Mouse (Mus musculus): ENCODE measurements around the gene Zfp36. TPM values are rescaled to one million over a fixed set of nuclear protein-coding genes. Genes with fewer than 3 reads are reported as not detected.

Zfp36 gene
- polyA plus RNA-seq, 1 experiment from 2014 or later, result 18.6 TPM

- Histone ChIP-seq H3K27ac (peak overlapping the region; percentile 98), H3K9me3 (replicated peaks; ENCODE audit: low read length) (no peaks in the 10 kb centered on the region), H3K27me3 (ENCODE audit: insufficient read depth, low read length) (no peaks in the 10 kb centered on the region), H3K4me2 (ENCODE audit: low read length) (peak overlapping the region; percentile 95), H3K9ac (ENCODE audit: low read depth, low read length) (peak overlapping the region; percentile 93), H3K36me3 (ENCODE audit: insufficient read depth, low read length) (peaks cover 8% of the 10 kb centered on the region; the same call in 1 of the 2 replicates), H3K4me1 (replicated peaks; ENCODE audit: insufficient read depth, low read length) (peaks cover 34% of the 10 kb centered on the region), H3K4me3 (replicated peaks; ENCODE audit: low read depth, low read length) (peak overlapping the region; percentile 79)
- DNase-seq (ENCODE audit: low spot score), result no peak
- WGBS, result 50% methylated on average over 18 of the region's 18 CpGs
- ATAC-seq (replicated peaks; ENCODE audit: low FRiP score, low read depth), result no peak
- peak; percentile 4; the same call in 1 of the 2 replicates for TF ChIP-seq CTCF (IDR thresholded peaks at IDR 0.05; ENCODE audit: low read depth)
Measured at GRCm38 (mm10) chr7:28377190-28378065, 2.6 kb downstream of the Zfp36 start.

- H3K9ac ChIP-seq (ENCODE audit: low read depth, low read length), result peak overlapping the region; percentile 46
- peak; percentile 85 for DNase-seq (ENCODE audit: low spot score)
- peaks cover 8% of the 10 kb centered on the region; the same call in 1 of the 2 replicates for H3K36me3 ChIP-seq (ENCODE audit: insufficient read depth, low read length)
- H3K27me3 ChIP-seq (ENCODE audit: insufficient read depth, low read length), result no peaks in the 10 kb centered on the region
- H3K4me2 ChIP-seq (ENCODE audit: low read length), result peak overlapping the region; percentile 95
- H3K4me1 ChIP-seq (replicated peaks; ENCODE audit: insufficient read depth, low read length), result peaks cover 26% of the 10 kb centered on the region
- no peaks in the 10 kb centered on the region for H3K9me3 ChIP-seq (replicated peaks; ENCODE audit: low read length)
- peak; percentile 16 for ATAC-seq (replicated peaks; ENCODE audit: low FRiP score, low read depth)
- WGBS, result 2% methylated on average over 30 of the region's 30 CpGs
- H3K4me3 ChIP-seq (replicated peaks; ENCODE audit: low read depth, low read length), result peak overlapping the region; percentile 79
- H3K27ac ChIP-seq, result peak overlapping the region; percentile 98
- no peak for TF ChIP-seq CTCF (IDR thresholded peaks at IDR 0.05; ENCODE audit: low read depth)
Measured at GRCm38 (mm10) chr7:28376011-28376771, 3.9 kb downstream of the Zfp36 start.

- DNase-seq (ENCODE audit: low spot score) (peak; percentile 99), ATAC-seq (replicated peaks; ENCODE audit: low FRiP score, low read depth) (peak; percentile 33)
- Histone ChIP-seq H3K27me3 (ENCODE audit: insufficient read depth, low read length) (no peaks in the 10 kb centered on the region), H3K9ac (ENCODE audit: low read depth, low read length) (peak overlapping the region; percentile 56), H3K4me3 (replicated peaks; ENCODE audit: low read depth, low read length) (peak overlapping the region; percentile 79), H3K4me1 (replicated peaks; ENCODE audit: insufficient read depth, low read length) (peaks cover 18% of the 10 kb centered on the region), H3K9me3 (replicated peaks; ENCODE audit: low read length) (no peaks in the 10 kb centered on the region), H3K4me2 (ENCODE audit: low read length) (peak overlapping the region; percentile 95), H3K27ac (peak overlapping the region; percentile 98), H3K36me3 (ENCODE audit: insufficient read depth, low read length) (peaks cover 8% of the 10 kb centered on the region; the same call in 1 of the 2 replicates)
- TF ChIP-seq CTCF (IDR thresholded peaks at IDR 0.05; ENCODE audit: low read depth), result no peak; the same call in 1 of the 2 replicates
- WGBS, result under 1% methylated on average over 31 of the region's 36 CpGs
Measured at GRCm38 (mm10) chr7:28375176-28375921, 4.7 kb downstream of the Zfp36 start.

GRCm38 (mm10) chr7:28374647-28375046 is 5.4 kb downstream of the Zfp36 start:
- peaks cover 22% of the 10 kb centered on the region; the same call in 1 of the 2 replicates for H3K4me1 ChIP-seq (replicated peaks; ENCODE audit: insufficient read depth, low read length)
- peaks cover 8% of the 10 kb centered on the region; the same call in 1 of the 2 replicates for H3K36me3 ChIP-seq (ENCODE audit: insufficient read depth, low read length)
- H3K27me3 ChIP-seq (ENCODE audit: insufficient read depth, low read length), result no peaks in the 10 kb centered on the region
- TF ChIP-seq CTCF (IDR thresholded peaks at IDR 0.05; ENCODE audit: low read depth), result no peak
- 68% methylated on average over 10 of the region's 10 CpGs for WGBS
- H3K4me2 ChIP-seq (ENCODE audit: low read length), result 0 out of 2 replicates have a peak overlapping the region, but pooled peaks have one; percentile 95
- peak overlapping the region; percentile 98 for H3K27ac ChIP-seq
- H3K4me3 ChIP-seq (replicated peaks; ENCODE audit: low read depth, low read length), result 0 out of 2 replicates have a peak overlapping the region, but pooled peaks have one; percentile 79
- no peak for ATAC-seq (replicated peaks; ENCODE audit: low FRiP score, low read depth)
- no peak overlapping the region; the same call in 1 of the 2 replicates for H3K9ac ChIP-seq (ENCODE audit: low read depth, low read length)
- no peaks in the 10 kb centered on the region for H3K9me3 ChIP-seq (replicated peaks; ENCODE audit: low read length)
- DNase-seq (ENCODE audit: low spot score), result no peak

GRCm38 (mm10) chr7:28373891-28374495 is 6.1 kb downstream of the Zfp36 start:
- DNase-seq (ENCODE audit: low spot score) (no peak), ATAC-seq (replicated peaks; ENCODE audit: low FRiP score, low read depth) (no peak)
- Histone ChIP-seq H3K9me3 (replicated peaks; ENCODE audit: low read length) (no peaks in the 10 kb centered on the region), H3K4me3 (replicated peaks; ENCODE audit: low read depth, low read length) (no peak overlapping the region), H3K36me3 (ENCODE audit: insufficient read depth, low read length) (peaks cover 8% of the 10 kb centered on the region; the same call in 1 of the 2 replicates), H3K4me2 (ENCODE audit: low read length) (no peak overlapping the region), H3K27ac (peak overlapping the region; percentile 98), H3K9ac (ENCODE audit: low read depth, low read length) (no peak overlapping the region), H3K4me1 (replicated peaks; ENCODE audit: insufficient read depth, low read length) (peaks cover 22% of the 10 kb centered on the region; the same call in 1 of the 2 replicates), H3K27me3 (ENCODE audit: insufficient read depth, low read length) (no peaks in the 10 kb centered on the region)
- TF ChIP-seq CTCF (IDR thresholded peaks at IDR 0.05; ENCODE audit: low read depth), result no peak
- WGBS, result 74% methylated on average over 7 of the region's 7 CpGs

Data from kidney, postnatal 0 days (tissue).